Mouse (Mus musculus) regulatory T cell (primary cell): Measurements from ENCODE around the gene Eapp.
"Not testable (repeated sequence)": the region's sequence is repeated elsewhere in the genome, so short reads cannot be mapped to it uniquely, and the experiment has no call there.

Experiments
- in situ Hi-C: fragments of 300-600 bp; cut with MboI, MseI; formaldehyde crosslinking; loops from one replicate; pipeline ENCODE4 v1.15.1; 2025; ENCODE audit warnings: high pct_unique_total_duplicates

The Eapp gene

GRCm38 (mm10) chr12:54689082-54689481 lies 6.6 kb downstream of the Eapp start:
- in situ Hi-C loops, result no loop called here

- in situ Hi-C loops, result no loop called here
Measured at GRCm38 (mm10) chr12:54683182-54683581, 12.5 kb downstream of the Eapp start.

GRCm38 (mm10) chr12:54676709-54677108 lies 19.0 kb downstream of the Eapp start:
- in situ Hi-C loops, result no loop called here

GRCm38 (mm10) chr12:54675396-54675795 lies 20.3 kb downstream of the Eapp start:
- in situ Hi-C loops, result no loop called here

GRCm38 (mm10) chr12:54671262-54671661 lies 24.4 kb downstream of the Eapp start:
- in situ Hi-C loops, result no loop called here

GRCm38 (mm10) chr12:54668141-54668540 lies 27.6 kb downstream of the Eapp start:
- in situ Hi-C loops, result no loop called here

GRCm38 (mm10) chr12:54665526-54665925 lies 30.2 kb downstream of the Eapp start:
- in situ Hi-C loops, result no loop called here

GRCm38 (mm10) chr12:54661470-54661869 lies 34.2 kb downstream of the Eapp start:
- in situ Hi-C loops, result not testable (repeated sequence)

- in situ Hi-C loops, result no loop called here
Measured at GRCm38 (mm10) chr12:54659901-54660300, 35.8 kb downstream of the Eapp start.

- in situ Hi-C loops, result no loop called here
Measured at GRCm38 (mm10) chr12:54658425-54659092, 37.1 kb downstream of the Eapp start.

- in situ Hi-C loops, result no loop called here
Measured at GRCm38 (mm10) chr12:54657951-54658350, 37.7 kb downstream of the Eapp start.

- in situ Hi-C loops, result no loop called here
Measured at GRCm38 (mm10) chr12:54657226-54657625, 38.5 kb downstream of the Eapp start.

- in situ Hi-C loops, result no loop called here
Measured at GRCm38 (mm10) chr12:54656396-54657171, 39.1 kb downstream of the Eapp start, which contains the start of gene Sptssa. Gene Sptssa, minus strand, starts transcription at chr12:54656573.

GRCm38 (mm10) chr12:54656039-54656395 lies 39.7 kb downstream of the Eapp start:
- in situ Hi-C loops, result no loop called here

- in situ Hi-C loops, result no loop called here
Measured at GRCm38 (mm10) chr12:54655292-54656038, 40.2 kb downstream of the Eapp start.

- in situ Hi-C loops, result no loop called here
Measured at GRCm38 (mm10) chr12:54654741-54655140, 41.0 kb downstream of the Eapp start.

- in situ Hi-C loops, result no loop called here
Measured at GRCm38 (mm10) chr12:54654141-54654540, 41.6 kb downstream of the Eapp start.

GRCm38 (mm10) chr12:54652346-54652745 lies 43.4 kb downstream of the Eapp start:
- in situ Hi-C loops, result no loop called here

GRCm38 (mm10) chr12:54651820-54652219 lies 43.9 kb downstream of the Eapp start:
- in situ Hi-C loops, result no loop called here

GRCm38 (mm10) chr12:54651158-54651557 lies 44.5 kb downstream of the Eapp start:
- in situ Hi-C loops, result no loop called here

GRCm38 (mm10) chr12:54644947-54645346 lies 50.8 kb downstream of the Eapp start:
- in situ Hi-C loops, result loop anchor here (5.0 kb wide), 1 partner anchor 458 kb away; no protein-coding TSS in a partner anchor

- in situ Hi-C loops, result loop anchor here (5.0 kb wide), 1 partner anchor 456 kb away; no protein-coding TSS in a partner anchor
Measured at GRCm38 (mm10) chr12:54643320-54643892, 52.3 kb downstream of the Eapp start.
